Comparison of ENCODE assay signal across 24 mouse cellular contexts in the genomic region with DNA sequence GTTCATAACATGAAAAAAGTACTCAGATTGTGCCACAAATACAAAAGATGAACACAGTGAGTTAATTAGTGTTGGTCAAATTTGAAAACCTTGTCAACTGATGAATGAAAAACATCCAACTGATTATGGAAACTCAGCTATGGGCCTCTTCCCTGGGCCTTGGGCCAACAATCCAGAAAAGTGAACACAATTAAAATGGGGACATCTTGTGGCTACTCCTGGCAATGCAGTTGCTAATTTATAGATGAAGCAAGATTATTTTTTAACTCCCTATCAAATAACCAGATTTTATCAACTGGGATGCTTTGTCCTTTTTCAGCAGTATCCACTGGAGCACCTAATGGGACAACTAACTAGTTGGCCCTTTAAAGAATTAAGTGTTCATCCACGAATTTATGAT. TPM values are rescaled to one million over a fixed set of nuclear protein-coding genes. Genes with fewer than 3 reads are reported as not detected.
DNase-seq lines count a peak whose midpoint lies in the region; ATAC-seq and TF ChIP-seq lines count a peak whose summit lies in the region.
"Had no signal": no experiment of that assay in that cellular context is flagged by ENCODE, and none has a peak within 500 bp of the region (broad histone marks: within the 10 kb centered on the region; RNA-seq: fewer than 3 reads in every experiment).

No protein-coding gene starts in this region.

- DNase-seq in right cerebral cortex, adult 18-20 months, result peak; percentile 0
- DNase-seq in right cerebral cortex, postnatal 14 days, result no peak
- no peak for DNase-seq in Patski (ENCODE audit: low read depth, low spot score)
- DNase-seq in ovary, adult 18-20 months (ENCODE audit: low spot score), result no peak
- no peak for DNase-seq in spleen, adult 18-20 months
- DNase-seq: cerebellum, adult 9-11 months; gastrocnemius, postnatal 36 days; kidney, postnatal 4 days; lung, postnatal 10 days had no signal

- H3K9me3 ChIP-seq in intestine, postnatal 0 days (ENCODE audit: control insufficient read depth), result no peaks in the 10 kb centered on the region
- H3K9me3 ChIP-seq in intestine, embryonic 16.5 days (ENCODE audit: control insufficient read depth, low read length), result no peaks in the 10 kb centered on the region
- H3K9me3 ChIP-seq: embryonic facial prominence, embryonic 13.5 days had no signal

- no peak overlapping the region for H3K4me2 ChIP-seq in intestine, postnatal 0 days (replicated peaks; ENCODE audit: low read depth)
- H3K4me2 ChIP-seq in intestine, embryonic 16.5 days (ENCODE audit: low read depth, low read length), result no peak overlapping the region
- H3K4me2 ChIP-seq: embryonic facial prominence, embryonic 13.5 days; limb, embryonic 13.5 days; liver, embryonic 15.5 days; midbrain, embryonic 12.5 days had no signal

- no peak overlapping the region for H3K27ac ChIP-seq in intestine, postnatal 0 days (ENCODE audit: low read depth, low read length)
- H3K27ac ChIP-seq in intestine, embryonic 16.5 days (ENCODE audit: low read length), result no peak overlapping the region
- H3K27ac ChIP-seq: embryonic facial prominence, embryonic 13.5 days; heart, embryonic 10.5 days; limb, embryonic 13.5 days; liver, embryonic 15.5 days; midbrain, embryonic 12.5 days had no signal

- CTCF ChIA-PET in Patski (lab: Charles Lee), result no interaction called here

- no peaks in the 10 kb centered on the region for H3K36me3 ChIP-seq in intestine, postnatal 0 days (ENCODE audit: control insufficient read depth, insufficient read depth)
- no peaks in the 10 kb centered on the region for H3K36me3 ChIP-seq in intestine, embryonic 16.5 days (ENCODE audit: control insufficient read depth, insufficient read depth, low read length)
- H3K36me3 ChIP-seq: embryonic facial prominence, embryonic 13.5 days; heart, embryonic 10.5 days; limb, embryonic 13.5 days; liver, embryonic 15.5 days; midbrain, embryonic 12.5 days had no signal

- no peak for ATAC-seq in intestine, postnatal 0 days
- no peak for ATAC-seq in intestine, embryonic 16.5 days
- no peak for ATAC-seq in Patski
- ATAC-seq: activated CD4-positive, CD25-positive, alpha-beta regulatory T cell, adult 4 months; forebrain, embryonic 16.5 days had no signal

- no peaks in the 10 kb centered on the region for H3K27me3 ChIP-seq in intestine, postnatal 0 days (replicated peaks; ENCODE audit: control insufficient read depth, insufficient read depth, low read length)
- no peaks in the 10 kb centered on the region for H3K27me3 ChIP-seq in intestine, embryonic 16.5 days (replicated peaks; ENCODE audit: control insufficient read depth, insufficient read depth, low read length)
- H3K27me3 ChIP-seq in Patski, result no peaks in the 10 kb centered on the region
- H3K27me3 ChIP-seq: embryonic facial prominence, embryonic 13.5 days; limb, embryonic 13.5 days; liver, embryonic 15.5 days; midbrain, embryonic 12.5 days had no signal

- in situ Hi-C loops in Patski (cut with MboI; ENCODE audit: low pct_unique_long_range_greater_than_20kb), result no loop called here

- TF ChIP-seq CTCF in intestine, postnatal 0 days (IDR thresholded peaks at IDR 0.05; ENCODE audit: low read depth), result peak; percentile 27; the same call in 1 of the 2 replicates
- peak; percentile 62 for TF ChIP-seq CTCF in Patski (IDR thresholded peaks at IDR 0.05)

- whole genome bisulfite sequencing in intestine, postnatal 0 days, result 5% methylated on average over 1 of the region's 1 CpGs
- WGBS in intestine, embryonic 16.5 days, result 16% methylated on average over 1 of the region's 1 CpGs

- POLR2A ChIA-PET in Patski (lab: Charles Lee), result no interaction called here

- H3K9ac ChIP-seq in intestine, postnatal 0 days (ENCODE audit: low read depth, low read length), result no peak overlapping the region
- no peak overlapping the region for H3K9ac ChIP-seq in intestine, embryonic 16.5 days (ENCODE audit: low read depth, low read length)
- H3K9ac ChIP-seq: embryonic facial prominence, embryonic 13.5 days; limb, embryonic 13.5 days; liver, embryonic 15.5 days; midbrain, embryonic 12.5 days had no signal

- no peaks in the 10 kb centered on the region for H3K4me1 ChIP-seq in intestine, postnatal 0 days (replicated peaks; ENCODE audit: control insufficient read depth, insufficient read depth, low read length)
- H3K4me1 ChIP-seq in intestine, embryonic 16.5 days (ENCODE audit: control insufficient read depth, insufficient read depth, low read length), result no peaks in the 10 kb centered on the region
- H3K4me1 ChIP-seq: embryonic facial prominence, embryonic 13.5 days; heart, embryonic 10.5 days; limb, embryonic 13.5 days; liver, embryonic 15.5 days; midbrain, embryonic 12.5 days had no signal

- no peak overlapping the region for H3K4me3 ChIP-seq in intestine, postnatal 0 days (ENCODE audit: low read depth, low read length)
- H3K4me3 ChIP-seq in intestine, embryonic 16.5 days (ENCODE audit: low read length), result no peak overlapping the region
- H3K4me3 ChIP-seq: embryonic facial prominence, embryonic 13.5 days; heart, embryonic 10.5 days; limb, embryonic 13.5 days; liver, embryonic 15.5 days; midbrain, embryonic 12.5 days had no signal

RNA-seq across cellular contexts. Expression of a gene that starts 37.9 kb away (rescaled TPM):
- not detected in 2 replicates for polyA plus RNA-seq in intestine, postnatal 0 days (2015; fragmentation: Nextera tagmentation; extraction: Ambion mirVana)
- not detected in 2 replicates for polyA plus RNA-seq in intestine, embryonic 16.5 days (2015; fragmentation: Nextera tagmentation; extraction: Ambion mirVana)
- not detected for polyA plus RNA-seq in Patski (2021)
- polyA plus RNA-seq: activated CD4-positive, CD25-positive, alpha-beta regulatory T cell, adult 4 months; brain, embryonic 14.5 days; embryonic facial prominence, embryonic 13.5 days; forebrain, embryonic 16.5 days; heart, embryonic 10.5 days; heart, postnatal 0 days; hindbrain, embryonic 11.5 days; kidney, embryonic 14.5 days; limb, embryonic 13.5 days; liver, embryonic 15.5 days; midbrain, embryonic 12.5 days; neural tube, embryonic 11.5 days; small intestine, adult 2 months had no signal
